Mouse (Mus musculus): ENCODE measurements around the gene Atg101. TPM values are rescaled to one million over a fixed set of nuclear protein-coding genes. Genes with fewer than 3 reads are reported as not detected.

Gene Atg101
- polyA plus RNA-seq, 1 experiment from 2014 or later: 69.4 TPM

DNA sequence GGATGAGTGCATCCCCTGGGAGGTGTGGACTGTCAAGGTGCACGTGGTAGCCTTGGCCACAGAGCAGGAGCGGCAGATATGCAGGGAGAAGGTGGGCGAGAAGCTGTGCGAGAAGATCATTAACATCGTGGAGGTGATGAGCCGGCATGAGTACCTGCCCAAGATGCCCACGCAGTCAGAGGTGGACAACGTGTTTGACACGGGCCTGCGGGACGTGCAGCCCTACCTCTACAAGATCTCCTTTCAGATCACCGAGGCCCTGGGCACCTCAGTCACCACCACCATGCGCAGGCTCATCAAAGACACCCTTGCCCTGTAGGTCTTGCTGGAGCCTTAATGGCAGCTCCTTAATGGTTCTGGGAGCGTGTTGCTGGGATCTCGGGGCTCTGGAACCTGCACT, 6.3 kb downstream of the Atg101 start:
- Histone ChIP-seq H3K9me3 (ENCODE audit: control insufficient read depth, low read length) (no peaks in the 10 kb centered on the region), H3K4me2 (ENCODE audit: low read depth, low read length) (no peak overlapping the region), H3K27ac (ENCODE audit: low read depth, low read length) (no peak overlapping the region), H3K4me1 (ENCODE audit: control insufficient read depth, insufficient read depth, low read length) (peaks cover under 1% of the 10 kb centered on the region; the same call in 1 of the 2 replicates), H3K27me3 (ENCODE audit: control insufficient read depth, insufficient read depth, low read length) (no peaks in the 10 kb centered on the region), H3K9ac (replicated peaks; ENCODE audit: low read depth, low read length) (no peak overlapping the region), H3K4me3 (ENCODE audit: low read depth, low read length) (no peak overlapping the region), H3K36me3 (ENCODE audit: control insufficient read depth, insufficient read depth, low read length) (peaks cover 34% of the 10 kb centered on the region)
- 95% methylated on average over 15 of the region's 15 CpGs for WGBS
- no peak for ATAC-seq (ENCODE audit: low read depth)

DNA sequence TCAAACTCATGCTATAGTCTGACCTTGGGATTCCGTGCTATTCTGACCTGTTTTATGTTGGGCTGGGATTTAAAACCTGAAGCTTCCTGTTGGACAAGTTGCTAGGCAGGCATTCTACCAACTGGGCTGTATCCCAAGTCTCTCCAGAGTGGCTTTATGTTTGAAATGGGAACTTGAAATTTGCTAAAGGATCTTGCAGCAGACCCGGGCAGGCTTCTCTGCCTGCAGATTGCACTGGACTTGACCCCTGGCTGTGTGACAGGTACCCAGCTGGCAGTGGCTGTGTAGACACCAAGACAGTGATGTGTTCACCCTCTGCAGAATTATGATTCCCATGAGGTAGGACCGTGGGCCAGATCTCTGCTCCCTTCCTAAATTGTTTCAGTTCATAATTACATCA, 7.9 kb downstream of the Atg101 start:
- WGBS: 82% methylated on average over 3 of the region's 3 CpGs
- Histone ChIP-seq H3K27me3 (ENCODE audit: control insufficient read depth, insufficient read depth, low read length) (no peaks in the 10 kb centered on the region), H3K4me2 (ENCODE audit: low read depth, low read length) (no peak overlapping the region), H3K4me1 (ENCODE audit: control insufficient read depth, insufficient read depth, low read length) (no peaks in the 10 kb centered on the region), H3K36me3 (ENCODE audit: control insufficient read depth, insufficient read depth, low read length) (peaks cover 29% of the 10 kb centered on the region), H3K9ac (replicated peaks; ENCODE audit: low read depth, low read length) (no peak overlapping the region), H3K27ac (ENCODE audit: low read depth, low read length) (no peak overlapping the region), H3K9me3 (ENCODE audit: control insufficient read depth, low read length) (no peaks in the 10 kb centered on the region), H3K4me3 (ENCODE audit: low read depth, low read length) (no peak overlapping the region)
- no peak for ATAC-seq (ENCODE audit: low read depth)

DNA sequence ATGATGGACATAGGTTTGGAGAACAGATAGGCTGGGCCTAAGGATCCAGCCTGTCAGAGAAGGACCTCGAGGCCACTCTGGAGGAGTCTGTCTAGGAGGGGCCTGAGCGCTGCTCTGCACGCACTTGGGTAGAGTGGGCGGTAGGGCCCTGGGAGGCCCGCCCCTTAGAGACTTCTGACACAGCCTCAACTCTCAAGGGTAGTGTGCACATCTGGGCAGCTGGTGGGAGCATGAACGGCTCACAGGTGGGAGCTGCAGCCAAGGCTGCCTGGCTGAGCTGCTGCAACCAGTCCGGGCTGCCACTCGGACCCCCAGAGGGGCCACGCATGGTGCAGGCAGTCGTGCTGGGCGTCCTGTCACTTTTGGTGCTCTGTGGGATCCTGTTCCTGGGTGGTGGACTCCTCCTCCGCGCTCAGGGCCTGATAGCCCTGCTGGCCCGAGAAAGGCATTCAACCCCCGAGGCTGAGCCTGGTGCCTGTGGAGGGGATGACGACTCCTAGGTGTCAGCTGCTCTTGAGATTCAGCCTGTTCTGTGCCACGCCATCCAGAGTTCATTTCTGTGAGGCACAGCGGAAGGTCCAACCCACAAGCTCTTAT, 9.1 kb downstream of the Atg101 start, which contains the start of gene 6030408B16Rik:
Gene 6030408B16Rik, plus strand, starts transcription at position 188 of the 597 bp plus-strand sequence.
- no peak within 1 kb of the TSS for H3K4me2 ChIP-seq (ENCODE audit: low read depth, low read length)
- no peaks in the 10 kb centered on the region for H3K4me1 ChIP-seq (ENCODE audit: control insufficient read depth, insufficient read depth, low read length)
- H3K36me3 ChIP-seq (ENCODE audit: control insufficient read depth, insufficient read depth, low read length): peaks cover 25% of the 10 kb centered on the region
- no peak within 1 kb of the TSS for H3K9ac ChIP-seq (replicated peaks; ENCODE audit: low read depth, low read length)
- no peak within 1 kb of the TSS for H3K27ac ChIP-seq (ENCODE audit: low read depth, low read length)
- H3K9me3 ChIP-seq (ENCODE audit: control insufficient read depth, low read length): no peaks in the 10 kb centered on the region
- H3K4me3 ChIP-seq (ENCODE audit: low read depth, low read length): no peak within 1 kb of the TSS
- no peak for ATAC-seq (ENCODE audit: low read depth)
- H3K27me3 ChIP-seq (ENCODE audit: control insufficient read depth, insufficient read depth, low read length): no peaks in the 10 kb centered on the region
- 61% methylated on average over 18 of the region's 18 CpGs for WGBS

DNA sequence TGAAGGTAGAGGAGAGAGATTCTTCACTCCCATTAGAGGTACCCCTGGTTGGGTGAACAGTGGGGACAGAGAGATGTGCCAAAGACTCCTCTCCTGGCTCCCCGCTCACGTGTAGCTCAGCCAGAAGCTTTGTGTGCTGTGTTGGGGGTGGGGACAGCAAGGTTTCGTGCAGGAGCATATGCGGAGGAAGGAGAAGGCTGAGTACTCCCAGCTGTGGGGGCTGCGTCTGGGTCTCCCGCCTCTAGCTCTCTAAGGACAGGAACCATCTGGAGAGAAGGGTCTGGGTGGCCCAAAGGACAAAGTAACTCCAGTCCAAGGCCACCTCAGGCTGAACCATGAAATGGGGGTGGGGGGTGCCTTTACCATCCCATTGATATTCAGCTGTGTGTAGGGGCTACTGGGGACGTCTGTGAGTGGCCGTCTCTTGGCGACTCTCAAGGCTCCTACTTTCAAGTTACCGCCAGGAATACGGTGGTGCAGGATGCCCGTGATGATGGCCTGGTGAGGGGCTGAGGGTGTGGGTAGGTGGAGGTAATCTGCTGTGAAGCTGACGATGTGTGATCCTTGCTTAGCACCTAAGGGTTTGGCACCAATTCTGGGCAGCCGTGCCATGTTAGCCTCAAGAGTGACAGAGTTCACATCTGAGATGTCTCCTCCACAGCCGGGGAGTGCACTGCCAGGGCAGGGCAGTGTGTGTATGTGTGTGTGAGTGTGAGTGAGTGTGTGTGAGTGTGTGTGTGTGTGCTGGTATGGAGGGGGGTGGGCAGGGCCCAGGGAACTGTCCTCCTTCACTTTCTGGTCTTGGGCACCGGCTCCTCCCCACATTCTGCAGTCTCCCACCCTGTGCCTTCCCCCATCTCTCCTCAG, 10.2 kb downstream of the Atg101 start:
- no peak overlapping the region for H3K9ac ChIP-seq (replicated peaks; ENCODE audit: low read depth, low read length)
- H3K9me3 ChIP-seq (ENCODE audit: control insufficient read depth, low read length): no peaks in the 10 kb centered on the region
- no peaks in the 10 kb centered on the region for H3K27me3 ChIP-seq (ENCODE audit: control insufficient read depth, insufficient read depth, low read length)
- no peak for ATAC-seq (ENCODE audit: low read depth)
- no peak overlapping the region for H3K4me2 ChIP-seq (ENCODE audit: low read depth, low read length)
- WGBS: 64% methylated on average over 16 of the region's 16 CpGs
- H3K4me3 ChIP-seq (ENCODE audit: low read depth, low read length): no peak overlapping the region
- H3K36me3 ChIP-seq (ENCODE audit: control insufficient read depth, insufficient read depth, low read length): peaks cover 15% of the 10 kb centered on the region
- no peaks in the 10 kb centered on the region for H3K4me1 ChIP-seq (ENCODE audit: control insufficient read depth, insufficient read depth, low read length)
- no peak overlapping the region for H3K27ac ChIP-seq (ENCODE audit: low read depth, low read length)

DNA sequence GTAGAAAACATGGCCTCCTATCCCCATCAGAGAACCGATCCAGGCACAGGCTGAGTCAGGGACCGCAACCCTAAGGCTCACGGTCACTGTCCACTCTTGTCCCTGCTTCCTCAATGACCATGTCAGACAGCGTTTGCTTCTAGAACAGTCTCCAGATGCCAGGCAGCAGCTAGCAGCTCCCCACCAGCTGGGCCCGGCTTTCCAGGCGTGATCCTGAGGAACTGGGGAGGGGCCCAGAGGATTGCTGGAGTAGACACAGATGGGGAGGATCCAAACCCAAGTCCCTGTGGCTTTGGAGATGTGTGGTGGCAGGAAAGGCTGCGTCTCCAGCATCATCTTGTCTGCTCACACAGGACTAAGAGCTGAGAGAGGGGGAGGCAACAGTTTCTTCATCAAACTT, 11.0 kb downstream of the Atg101 start:
- H3K4me2 ChIP-seq (ENCODE audit: low read depth, low read length): no peak overlapping the region
- WGBS: 74% methylated on average over 7 of the region's 7 CpGs
- no peaks in the 10 kb centered on the region for H3K4me1 ChIP-seq (ENCODE audit: control insufficient read depth, insufficient read depth, low read length)
- H3K27me3 ChIP-seq (ENCODE audit: control insufficient read depth, insufficient read depth, low read length): no peaks in the 10 kb centered on the region
- H3K9ac ChIP-seq (replicated peaks; ENCODE audit: low read depth, low read length): no peak overlapping the region
- no peaks in the 10 kb centered on the region for H3K9me3 ChIP-seq (ENCODE audit: control insufficient read depth, low read length)
- no peak overlapping the region for H3K27ac ChIP-seq (ENCODE audit: low read depth, low read length)
- peaks cover 9% of the 10 kb centered on the region; the same call in 1 of the 2 replicates for H3K36me3 ChIP-seq (ENCODE audit: control insufficient read depth, insufficient read depth, low read length)
- no peak overlapping the region for H3K4me3 ChIP-seq (ENCODE audit: low read depth, low read length)
- ATAC-seq (ENCODE audit: low read depth): no peak

DNA sequence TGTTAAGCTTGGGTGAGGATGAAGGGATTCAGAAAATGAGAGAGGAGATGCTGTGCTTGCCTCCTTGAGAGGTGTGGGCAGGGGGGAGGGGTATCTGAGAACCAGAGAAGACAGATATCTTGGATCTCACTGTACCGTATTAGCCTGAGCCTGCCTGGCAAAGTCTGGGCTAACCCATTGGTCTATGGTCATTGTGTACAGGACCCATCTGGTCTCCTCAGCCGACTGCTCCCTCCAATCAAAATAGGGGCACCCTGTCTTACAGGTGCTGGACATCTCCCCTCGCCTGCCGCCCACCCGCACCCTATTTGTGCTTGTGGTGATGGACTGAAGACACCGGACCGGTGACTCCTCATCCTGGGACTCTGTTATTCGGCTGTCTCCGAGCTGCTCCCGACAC, 11.5 kb downstream of the Atg101 start:
- no peak overlapping the region for H3K9ac ChIP-seq (replicated peaks; ENCODE audit: low read depth, low read length)
- WGBS: 92% methylated on average over 10 of the region's 10 CpGs
- no peaks in the 10 kb centered on the region for H3K27me3 ChIP-seq (ENCODE audit: control insufficient read depth, insufficient read depth, low read length)

DNA sequence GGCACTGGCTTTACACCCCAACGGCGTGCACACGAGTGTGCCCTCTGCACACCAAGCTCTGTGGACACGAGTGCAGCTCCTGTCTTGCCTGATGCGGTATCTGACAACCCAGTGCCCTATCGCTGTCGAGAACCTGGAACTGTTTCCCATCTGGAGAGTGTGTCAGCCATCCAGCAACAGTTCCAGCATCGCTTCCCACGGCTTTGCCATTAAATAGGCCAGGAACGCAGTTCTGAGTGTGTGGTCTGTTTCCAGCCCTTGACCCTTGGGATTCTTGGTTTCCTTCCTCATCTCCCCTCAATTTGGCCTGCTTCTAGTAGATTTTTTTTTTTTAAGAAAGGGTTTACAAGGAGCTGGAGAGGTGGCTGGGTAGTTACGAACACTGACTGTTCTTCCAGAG, 12.0 kb downstream of the Atg101 start:
- no peaks in the 10 kb centered on the region for H3K27me3 ChIP-seq (ENCODE audit: control insufficient read depth, insufficient read depth, low read length)
- H3K9me3 ChIP-seq (ENCODE audit: control insufficient read depth, low read length): no peaks in the 10 kb centered on the region
- WGBS: 87% methylated on average over 11 of the region's 11 CpGs

More for the DNA sequence above, 11.5 kb downstream of the Atg101 start:
- Histone ChIP-seq H3K36me3 (ENCODE audit: control insufficient read depth, insufficient read depth, low read length) (peaks cover 8% of the 10 kb centered on the region; the same call in 1 of the 2 replicates), H3K4me2 (ENCODE audit: low read depth, low read length) (no peak overlapping the region), H3K9me3 (ENCODE audit: control insufficient read depth, low read length) (no peaks in the 10 kb centered on the region), H3K4me3 (ENCODE audit: low read depth, low read length) (no peak overlapping the region), H3K4me1 (ENCODE audit: control insufficient read depth, insufficient read depth, low read length) (no peaks in the 10 kb centered on the region), H3K27ac (ENCODE audit: low read depth, low read length) (no peak overlapping the region)
- no peak for ATAC-seq (ENCODE audit: low read depth)

DNA sequence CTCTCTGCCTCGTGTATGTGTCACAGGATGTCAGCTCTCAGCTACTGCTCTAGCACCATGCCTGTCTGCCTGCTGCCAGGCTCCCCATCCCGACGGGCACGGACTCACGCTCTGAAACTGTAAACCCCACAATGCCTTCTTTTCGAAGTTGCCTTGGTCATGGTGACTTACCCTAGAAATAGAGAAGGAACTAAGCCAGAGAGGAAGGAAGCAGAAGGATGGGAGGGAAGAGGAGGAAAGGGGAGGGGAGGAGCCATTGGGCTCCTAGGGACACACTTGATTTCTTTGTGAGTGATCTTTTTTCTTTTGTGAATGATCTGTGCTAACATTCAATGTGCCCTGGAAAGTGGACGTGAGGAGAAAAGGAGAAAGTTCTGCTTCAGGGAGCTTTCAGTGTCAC, 13.9 kb downstream of the Atg101 start:
- no peak overlapping the region for H3K4me3 ChIP-seq (ENCODE audit: low read depth, low read length)
- no peaks in the 10 kb centered on the region for H3K27me3 ChIP-seq (ENCODE audit: control insufficient read depth, insufficient read depth, low read length)
- H3K36me3 ChIP-seq (ENCODE audit: control insufficient read depth, insufficient read depth, low read length): no peaks in the 10 kb centered on the region
- WGBS: 36% methylated on average over 7 of the region's 7 CpGs
- no peak for ATAC-seq (ENCODE audit: low read depth)
- no peaks in the 10 kb centered on the region for H3K4me1 ChIP-seq (ENCODE audit: control insufficient read depth, insufficient read depth, low read length)
- H3K9me3 ChIP-seq (ENCODE audit: control insufficient read depth, low read length): no peaks in the 10 kb centered on the region
- H3K4me2 ChIP-seq (ENCODE audit: low read depth, low read length): no peak overlapping the region
- no peak overlapping the region for H3K27ac ChIP-seq (ENCODE audit: low read depth, low read length)
- no peak overlapping the region for H3K9ac ChIP-seq (replicated peaks; ENCODE audit: low read depth, low read length)

More for the DNA sequence above, 12.0 kb downstream of the Atg101 start:
- Histone ChIP-seq H3K4me3 (ENCODE audit: low read depth, low read length) (no peak overlapping the region), H3K27ac (ENCODE audit: low read depth, low read length) (no peak overlapping the region), H3K9ac (replicated peaks; ENCODE audit: low read depth, low read length) (no peak overlapping the region), H3K4me1 (ENCODE audit: control insufficient read depth, insufficient read depth, low read length) (no peaks in the 10 kb centered on the region), H3K4me2 (ENCODE audit: low read depth, low read length) (no peak overlapping the region), H3K36me3 (ENCODE audit: control insufficient read depth, insufficient read depth, low read length) (peaks cover 3% of the 10 kb centered on the region; the same call in 1 of the 2 replicates)
- no peak for ATAC-seq (ENCODE audit: low read depth)

DNA sequence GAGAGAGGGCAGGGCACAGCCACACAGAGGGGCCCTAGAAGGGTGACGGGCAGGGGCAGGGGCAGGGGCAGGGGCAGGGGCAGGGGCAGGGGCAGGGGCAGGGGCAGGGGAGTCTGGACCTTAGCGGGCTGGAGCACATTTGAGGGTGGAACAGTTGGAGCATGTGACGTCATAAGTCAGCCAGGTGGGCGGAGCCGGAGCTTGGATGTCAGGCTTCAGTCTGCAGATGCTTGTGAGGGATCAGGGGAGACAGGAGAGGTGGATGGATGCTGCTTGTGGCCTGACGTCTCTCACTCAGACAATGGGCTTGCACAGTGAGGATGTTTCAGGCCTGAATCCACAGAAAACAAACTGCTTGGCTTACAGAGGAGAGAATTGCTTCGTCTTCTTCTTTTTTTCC, 14.5 kb downstream of the Atg101 start:
- H3K9me3 ChIP-seq (ENCODE audit: control insufficient read depth, low read length): no peaks in the 10 kb centered on the region
- H3K4me2 ChIP-seq (ENCODE audit: low read depth, low read length): no peak overlapping the region
- H3K9ac ChIP-seq (replicated peaks; ENCODE audit: low read depth, low read length): no peak overlapping the region
- WGBS: 15% methylated on average over 6 of the region's 7 CpGs
- H3K4me3 ChIP-seq (ENCODE audit: low read depth, low read length): no peak overlapping the region
- no peak overlapping the region for H3K27ac ChIP-seq (ENCODE audit: low read depth, low read length)
- no peak for ATAC-seq (ENCODE audit: low read depth)
- no peaks in the 10 kb centered on the region for H3K27me3 ChIP-seq (ENCODE audit: control insufficient read depth, insufficient read depth, low read length)
- H3K36me3 ChIP-seq (ENCODE audit: control insufficient read depth, insufficient read depth, low read length): no peaks in the 10 kb centered on the region
- H3K4me1 ChIP-seq (ENCODE audit: control insufficient read depth, insufficient read depth, low read length): no peaks in the 10 kb centered on the region

All from neural tube, embryonic 14.5 days (tissue).